Mouse (Mus musculus): ENCODE measurements at regions not wholly inside any gene's neighbourhood (a gene's known extent, or its start where the extent isn't known, plus 50 kb on each side); places are given as distances from the start of the nearest gene placed in this dataset.

- no peak for DNase-seq (ENCODE audit: extremely low spot score, low spot score)
Observed at GRCm38 (mm10) chr4:149844971-149845370, 70.9 kb upstream of the Slc25a33 start.

DNA sequence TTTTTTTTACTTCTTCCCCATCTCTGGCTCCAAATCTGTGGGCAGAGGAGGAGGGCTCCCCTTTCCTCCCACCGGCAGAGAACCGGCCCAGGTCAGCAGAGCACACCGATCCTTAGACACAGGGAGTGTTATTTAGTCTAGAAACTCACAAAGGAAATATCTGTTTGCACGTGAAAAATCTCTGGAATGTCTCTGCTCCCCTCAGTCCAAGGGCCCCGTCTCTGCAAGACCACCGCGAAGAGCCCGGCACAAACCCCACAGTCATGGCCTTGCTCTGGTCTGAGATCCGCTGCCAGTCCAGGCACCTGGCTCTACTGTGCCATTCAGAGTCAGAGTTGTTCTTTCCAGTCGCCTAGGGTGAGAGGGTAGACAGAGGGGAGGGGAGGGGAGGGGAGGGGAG, 69.7 kb upstream of the Slc25a33 start:
- DNase-seq (ENCODE audit: extremely low spot score, low spot score), result no peak

GRCm38 (mm10) chr4:149842906-149843305, 68.8 kb upstream of the Slc25a33 start:
- DNase-seq (ENCODE audit: extremely low spot score, low spot score), result no peak

DNA sequence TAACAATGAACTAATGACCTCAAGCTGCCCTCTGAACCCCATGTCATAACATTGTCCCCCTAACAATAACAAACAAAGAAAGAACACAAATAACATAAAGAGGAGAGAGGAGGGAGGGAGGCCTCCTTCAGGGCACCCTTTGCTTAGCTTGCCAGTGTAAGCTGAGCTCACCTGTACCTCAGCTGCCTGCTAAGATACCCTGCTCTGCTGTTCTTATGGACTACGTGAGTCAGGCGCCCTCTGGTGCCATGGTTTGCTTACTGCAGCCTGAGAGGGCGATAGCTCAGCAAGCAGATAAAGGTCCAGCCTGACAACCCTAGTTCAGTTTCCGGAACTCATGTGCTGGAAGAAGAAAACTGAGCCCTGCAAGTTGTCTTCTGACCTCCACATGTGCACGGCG, 67.8 kb upstream of the Slc25a33 start:
- no peak for DNase-seq (ENCODE audit: extremely low spot score, low spot score)

DNA sequence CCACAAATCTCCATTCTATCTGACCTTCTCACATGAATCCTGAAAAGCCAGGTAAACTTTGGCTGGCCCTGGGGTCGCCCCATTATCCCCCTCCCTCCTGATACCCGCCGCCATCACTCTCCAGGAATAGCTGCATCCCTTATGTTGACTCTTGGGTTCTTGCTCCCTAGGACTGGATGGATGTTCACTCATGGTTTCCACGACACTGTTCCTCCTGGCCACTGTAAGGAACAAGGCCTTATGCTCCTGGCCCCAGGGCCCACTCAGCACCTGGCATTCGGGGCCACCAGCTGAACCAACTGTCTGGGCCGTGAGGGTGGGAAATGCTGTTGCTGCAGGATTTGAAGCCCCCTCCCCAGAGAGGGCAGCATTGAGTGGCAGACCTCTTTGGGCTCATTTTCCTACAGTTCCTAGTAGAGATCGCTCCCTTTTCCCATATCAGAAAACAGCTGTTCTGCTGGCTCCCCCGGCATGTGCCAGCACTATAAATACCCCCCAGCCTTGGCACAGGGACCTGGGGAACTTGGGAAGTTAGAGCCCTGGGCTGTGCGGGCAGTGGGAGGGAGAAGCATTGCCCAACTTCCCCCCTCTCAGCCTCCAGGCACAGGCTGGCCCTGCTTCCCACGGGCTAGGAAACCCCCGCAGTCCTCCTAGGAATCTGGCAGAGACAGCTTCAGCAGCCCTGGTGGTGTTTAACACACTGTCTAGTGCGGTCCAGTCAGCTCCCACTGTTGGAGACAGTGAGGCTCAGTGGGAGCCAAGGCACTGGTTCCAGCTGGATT, 66.6 kb upstream of the Slc25a33 start:
- DNase-seq (ENCODE audit: extremely low spot score, low spot score), result no peak

DNA sequence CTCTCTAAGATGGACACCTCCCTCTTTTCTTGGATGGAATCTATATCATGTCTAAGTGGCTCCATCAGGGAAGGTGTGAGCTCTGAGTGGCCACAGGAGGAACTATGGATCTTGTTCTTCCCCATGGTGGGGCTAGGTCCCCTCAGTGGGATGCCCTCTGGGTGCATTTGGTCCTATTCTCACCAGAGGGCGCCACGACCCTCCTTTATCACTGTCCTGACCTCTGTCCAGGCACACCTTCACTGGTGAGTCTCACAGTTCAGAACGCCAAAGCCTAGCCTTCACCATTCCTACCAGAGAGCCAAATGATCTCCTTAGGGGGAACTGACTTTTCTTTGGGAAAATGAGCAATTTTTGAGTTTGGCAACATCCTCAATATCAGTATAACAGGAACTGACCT, 64.6 kb upstream of the Slc25a33 start:
- peak; percentile 53 for DNase-seq (ENCODE audit: extremely low spot score, low spot score)

DNA sequence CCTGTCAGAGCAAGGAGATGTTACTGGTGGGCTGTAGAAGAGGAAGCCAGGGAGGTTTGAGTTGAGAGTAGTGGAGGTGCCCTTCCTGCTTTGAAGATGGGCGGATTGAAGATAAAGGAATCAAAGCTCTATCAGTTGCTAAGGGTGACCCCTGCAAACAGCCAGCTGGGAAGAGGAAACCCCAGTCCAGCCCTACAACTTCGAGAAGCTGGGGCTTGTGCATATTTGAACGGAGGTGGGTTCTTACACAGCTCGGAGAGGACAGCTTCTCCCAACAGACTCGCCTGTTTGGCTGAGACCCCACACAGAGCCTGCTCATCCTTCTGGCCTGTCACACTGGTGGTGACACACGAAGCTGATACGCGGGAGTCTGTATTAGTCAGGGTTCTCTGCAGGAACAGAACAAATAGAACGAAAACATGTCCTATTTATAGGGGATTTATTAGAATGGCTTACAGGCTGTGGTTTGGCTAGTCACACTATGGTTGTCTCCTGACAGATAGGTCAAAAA, 60.6 kb upstream of the Slc25a33 start:
- DNase-seq (ENCODE audit: extremely low spot score, low spot score), result no peak

DNA sequence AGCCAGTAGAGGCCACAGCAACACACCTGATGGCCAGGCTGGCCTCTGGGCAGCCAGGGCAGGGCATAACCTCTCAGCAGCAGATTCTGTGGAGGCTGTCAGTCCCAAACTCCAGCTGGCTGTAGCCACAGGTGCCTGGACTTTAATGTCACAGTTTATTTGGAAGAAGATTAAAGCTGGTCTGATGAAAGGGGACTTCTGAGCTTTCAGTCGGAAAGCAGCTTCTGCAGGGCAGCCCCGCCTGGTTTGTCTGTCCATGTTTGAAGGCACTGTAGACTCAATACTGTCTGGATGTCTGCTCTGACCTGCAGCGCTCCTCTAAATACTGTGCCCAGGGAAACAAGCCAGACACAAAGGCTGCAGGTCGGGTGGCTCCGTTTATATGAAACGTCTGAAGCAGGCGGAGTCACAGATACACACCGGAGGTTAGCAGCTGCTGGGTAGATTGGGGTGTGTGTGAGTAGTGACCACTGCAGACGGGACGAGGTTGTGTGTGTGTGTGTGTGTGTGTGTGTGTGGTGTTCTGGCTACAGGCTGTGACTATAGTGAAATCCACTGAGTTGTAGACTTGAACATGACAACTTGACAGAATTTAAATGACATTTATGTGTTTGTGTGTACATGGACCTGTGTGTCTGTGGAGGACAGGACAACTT, 58.5 kb upstream of the Slc25a33 start:
- no peak for DNase-seq (ENCODE audit: extremely low spot score, low spot score)

DNA sequence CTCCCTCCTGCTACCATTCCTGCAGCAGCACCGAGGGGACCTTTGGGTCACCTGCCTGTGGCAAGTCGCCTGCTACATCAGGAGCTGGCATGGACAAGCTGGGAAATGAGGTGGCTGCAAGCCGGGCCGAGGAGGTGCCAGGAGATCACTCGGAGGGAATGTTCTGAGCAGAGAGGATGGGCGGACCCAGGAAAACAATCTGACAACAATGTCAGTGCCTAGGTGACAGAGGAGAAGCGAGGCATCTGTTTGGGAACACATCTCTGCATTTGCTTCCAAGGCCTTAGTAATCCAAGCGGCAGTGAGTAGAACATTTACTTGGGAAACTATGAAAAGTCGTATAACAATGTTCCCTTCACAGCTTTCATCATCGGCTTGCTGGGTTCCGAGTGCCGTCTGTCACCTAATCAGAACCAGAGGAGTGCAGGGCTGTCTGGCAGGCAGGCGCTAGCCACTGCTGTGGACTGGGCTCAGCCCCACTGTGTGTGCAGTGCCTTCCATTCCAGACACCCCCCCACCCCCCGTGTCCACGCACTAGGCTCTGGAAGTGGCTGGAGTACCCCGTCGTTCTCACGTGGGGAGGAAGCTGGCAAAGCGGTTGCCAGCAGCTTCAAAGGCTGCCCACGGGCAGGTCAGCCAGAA, 56.6 kb upstream of the Slc25a33 start:
- DNase-seq (ENCODE audit: extremely low spot score, low spot score), result no peak

DNA sequence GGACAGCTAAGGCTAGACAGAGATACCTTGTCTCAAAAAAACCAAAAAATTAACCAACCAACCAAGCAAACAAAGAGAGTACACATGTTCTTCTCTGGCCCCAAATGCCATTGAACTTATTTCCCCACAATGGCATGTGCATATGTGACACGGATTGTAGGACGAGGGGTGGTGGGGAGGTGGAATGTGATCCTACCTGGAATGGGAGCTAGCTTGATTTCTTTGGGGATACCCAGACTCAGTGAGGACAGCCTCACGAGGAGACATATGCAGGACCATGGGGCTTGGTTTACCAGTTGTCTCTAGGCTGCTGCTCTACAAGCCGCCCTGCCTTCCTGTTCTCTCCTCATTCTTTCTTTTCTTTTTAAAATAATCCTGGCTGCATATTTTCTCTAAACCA, 55.9 kb upstream of the Slc25a33 start:
- DNase-seq (ENCODE audit: extremely low spot score, low spot score), result no peak

GRCm38 (mm10) chr4:149827784-149828183, 53.7 kb upstream of the Slc25a33 start:
- DNase-seq (ENCODE audit: extremely low spot score, low spot score), result no peak

Data from neural tube, embryonic 10.5 days (tissue).